Mouse (Mus musculus): ENCODE results near the gene Shank3. TPM values are rescaled to one million over a fixed set of nuclear protein-coding genes. Genes with fewer than 3 reads are reported as not detected.

Gene Shank3
- polyA plus RNA-seq, 1 experiment from 2014 or later: 6.5 TPM

- H3K27me3 ChIP-seq: no peaks in the 10 kb centered on the region
- WGBS: 91% methylated on average over 5 of the region's 5 CpGs
- ATAC-seq (ENCODE audit: low read depth): no peak
- H3K27ac ChIP-seq (replicated peaks): no peak overlapping the region
- no peak overlapping the region for H3K4me3 ChIP-seq
- H3K9ac ChIP-seq: no peak overlapping the region
- H3K36me3 ChIP-seq: peaks cover 57% of the 10 kb centered on the region
- no peaks in the 10 kb centered on the region for H3K9me3 ChIP-seq
- peaks cover 15% of the 10 kb centered on the region for H3K4me1 ChIP-seq (replicated peaks)
- no peak overlapping the region for H3K4me2 ChIP-seq
These were observed 85.7 kb downstream of the Shank3 start for GRCm38 (mm10) chr15:89585101-89585500.

- Histone ChIP-seq H3K9ac (no peak overlapping the region), H3K4me1 (replicated peaks) (peaks cover 21% of the 10 kb centered on the region), H3K4me3 (no peak overlapping the region), H3K27ac (replicated peaks) (no peak overlapping the region), H3K27me3 (no peaks in the 10 kb centered on the region), H3K36me3 (peaks cover 57% of the 10 kb centered on the region), H3K4me2 (no peak overlapping the region), H3K9me3 (no peaks in the 10 kb centered on the region)
- WGBS: 91% methylated on average over 11 of the region's 11 CpGs
- ATAC-seq (ENCODE audit: low read depth): no peak
These were observed 86.2 kb downstream of the Shank3 start for GRCm38 (mm10) chr15:89585631-89586030.

- no peak overlapping the region for H3K4me3 ChIP-seq
- 81% methylated on average over 5 of the region's 5 CpGs for WGBS
- ATAC-seq (ENCODE audit: low read depth): no peak
These were observed 89.7 kb downstream of the Shank3 start for GRCm38 (mm10) chr15:89589146-89589545.

GRCm38 (mm10) chr15:89591317-89591716 lies 91.9 kb downstream of the Shank3 start:
- Histone ChIP-seq H3K27me3 (no peaks in the 10 kb centered on the region), H3K4me1 (replicated peaks) (peaks cover 32% of the 10 kb centered on the region), H3K36me3 (peaks cover 22% of the 10 kb centered on the region), H3K4me3 (peak overlapping the region; percentile 65), H3K4me2 (peak overlapping the region; percentile 65), H3K9me3 (no peaks in the 10 kb centered on the region), H3K27ac (replicated peaks) (peak overlapping the region; percentile 85), H3K9ac (peak overlapping the region; percentile 85)
- 2% methylated on average over 30 of the region's 30 CpGs for WGBS
- ATAC-seq (ENCODE audit: low read depth): peak; percentile 52; the same call in 1 of the 2 replicates

More at GRCm38 (mm10) chr15:89589146-89589545, 89.7 kb downstream of the Shank3 start:
- H3K9me3 ChIP-seq: no peaks in the 10 kb centered on the region
- peaks cover 34% of the 10 kb centered on the region for H3K36me3 ChIP-seq
- no peak overlapping the region for H3K9ac ChIP-seq
- no peak overlapping the region for H3K27ac ChIP-seq (replicated peaks)
- no peaks in the 10 kb centered on the region for H3K27me3 ChIP-seq
- peaks cover 32% of the 10 kb centered on the region for H3K4me1 ChIP-seq (replicated peaks)
- no peak overlapping the region for H3K4me2 ChIP-seq

- under 1% methylated on average over 35 of the region's 35 CpGs for WGBS
These were observed 92.5 kb downstream of the Shank3 start, which contains the start of gene Rabl2 for GRCm38 (mm10) chr15:89591723-89592455. Rabl2 (minus strand) TSS chr15:89591923.

GRCm38 (mm10) chr15:89592548-89592947 lies 93.1 kb downstream of the Shank3 start:
- ATAC-seq (ENCODE audit: low read depth): peak; percentile 42
- 55% methylated on average over 4 of the region's 4 CpGs for WGBS
- Histone ChIP-seq H3K4me3 (peak overlapping the region; percentile 65; the same call in 1 of the 2 replicates), H3K4me2 (peak overlapping the region; percentile 65), H3K36me3 (peaks cover 11% of the 10 kb centered on the region), H3K27ac (replicated peaks) (no peak overlapping the region), H3K9me3 (no peaks in the 10 kb centered on the region), H3K4me1 (replicated peaks) (peaks cover 32% of the 10 kb centered on the region), H3K9ac (no peak overlapping the region; the same call in 1 of the 2 replicates), H3K27me3 (no peaks in the 10 kb centered on the region)

More at GRCm38 (mm10) chr15:89591723-89592455, 92.5 kb downstream of the Shank3 start, which contains the start of gene Rabl2:
- Histone ChIP-seq H3K36me3 (peaks cover 17% of the 10 kb centered on the region), H3K27ac (replicated peaks) (peak within 1 kb of the TSS; percentile 85), H3K4me3 (peak within 1 kb of the TSS; percentile 65), H3K27me3 (no peaks in the 10 kb centered on the region), H3K4me2 (peak within 1 kb of the TSS; percentile 65), H3K4me1 (replicated peaks) (peaks cover 32% of the 10 kb centered on the region), H3K9me3 (no peaks in the 10 kb centered on the region), H3K9ac (peak within 1 kb of the TSS; percentile 85)
- ATAC-seq (ENCODE audit: low read depth): peak; percentile 96

GRCm38 (mm10) chr15:89605822-89606570 lies 106.6 kb downstream of the Shank3 start:
- Histone ChIP-seq H3K4me3 (no peak overlapping the region), H3K9ac (no peak overlapping the region), H3K27ac (replicated peaks) (no peak overlapping the region), H3K4me2 (no peak overlapping the region), H3K36me3 (no peaks in the 10 kb centered on the region), H3K9me3 (no peaks in the 10 kb centered on the region), H3K4me1 (replicated peaks) (no peaks in the 10 kb centered on the region), H3K27me3 (no peaks in the 10 kb centered on the region)
- WGBS: 73% methylated on average over 12 of the region's 12 CpGs
- no peak for ATAC-seq (ENCODE audit: low read depth)

- Histone ChIP-seq H3K27ac (replicated peaks) (no peak overlapping the region), H3K27me3 (no peaks in the 10 kb centered on the region), H3K9ac (no peak overlapping the region), H3K4me1 (replicated peaks) (no peaks in the 10 kb centered on the region), H3K9me3 (no peaks in the 10 kb centered on the region), H3K4me2 (no peak overlapping the region), H3K36me3 (no peaks in the 10 kb centered on the region), H3K4me3 (no peak overlapping the region)
- ATAC-seq (ENCODE audit: low read depth): no peak
- WGBS: 88% methylated on average over 8 of the region's 8 CpGs
These were observed 108.1 kb downstream of the Shank3 start for GRCm38 (mm10) chr15:89607480-89607879.

GRCm38 (mm10) chr15:89607888-89608287 lies 108.5 kb downstream of the Shank3 start:
- ATAC-seq (ENCODE audit: low read depth): no peak
- H3K27ac ChIP-seq (replicated peaks): no peak overlapping the region
- no peaks in the 10 kb centered on the region for H3K36me3 ChIP-seq
- no peaks in the 10 kb centered on the region for H3K27me3 ChIP-seq
- H3K9ac ChIP-seq: no peak overlapping the region
- no peaks in the 10 kb centered on the region for H3K4me1 ChIP-seq (replicated peaks)
- no peak overlapping the region for H3K4me3 ChIP-seq
- H3K4me2 ChIP-seq: no peak overlapping the region
- 86% methylated on average over 9 of the region's 9 CpGs for whole genome bisulfite sequencing
- H3K9me3 ChIP-seq: no peaks in the 10 kb centered on the region

Other genes with a start within 250 kb of the Shank3 start
- gene Sbf1, start 184.3 kb upstream of the Shank3 start, polyA plus RNA-seq (2015; fragmentation: Nextera tagmentation; extraction: Ambion mirVana): 81.8 and 90.0 TPM in 2 replicates
- not detected in 2 replicates for gene Adm2, start 176.9 kb upstream of the Shank3 start, polyA plus RNA-seq (2015; fragmentation: Nextera tagmentation; extraction: Ambion mirVana)
- not detected in 2 replicates for gene Miox, start 165.2 kb upstream of the Shank3 start, polyA plus RNA-seq (2015; fragmentation: Nextera tagmentation; extraction: Ambion mirVana)
- gene Lmf2, start 144.0 kb upstream of the Shank3 start, polyA plus RNA-seq (2015; fragmentation: Nextera tagmentation; extraction: Ambion mirVana): 34.1 and 35.1 TPM in 2 replicates
- 101 and 117 TPM in 2 replicates for gene Ncaph2, start 143.9 kb upstream of the Shank3 start, polyA plus RNA-seq (2015; fragmentation: Nextera tagmentation; extraction: Ambion mirVana)
- 10.9 and 11.3 TPM in 2 replicates for gene Sco2, start 125.8 kb upstream of the Shank3 start, polyA plus RNA-seq (2015; fragmentation: Nextera tagmentation; extraction: Ambion mirVana)
- gene Tymp, start 122.6 kb upstream of the Shank3 start, polyA plus RNA-seq (2015; fragmentation: Nextera tagmentation; extraction: Ambion mirVana): 2.0 and 2.2 TPM in 2 replicates
- gene Odf3b, start 120.3 kb upstream of the Shank3 start, polyA plus RNA-seq (2015; fragmentation: Nextera tagmentation; extraction: Ambion mirVana): 0.27 and 1.9 TPM in 2 replicates
- gene Klhdc7b, start 114.7 kb upstream of the Shank3 start, polyA plus RNA-seq (2015; fragmentation: Nextera tagmentation; extraction: Ambion mirVana): not detected in 2 replicates
- gene Syce3, start 89.1 kb upstream of the Shank3 start, polyA plus RNA-seq (2015; fragmentation: Nextera tagmentation; extraction: Ambion mirVana): not detected in 2 replicates
- gene Cpt1b, start 73.8 kb upstream of the Shank3 start, polyA plus RNA-seq (2015; fragmentation: Nextera tagmentation; extraction: Ambion mirVana): 0.73 and 1.7 TPM in 2 replicates
- 6.1 and 7.3 TPM in 2 replicates for gene C730034F03Rik, start 70.0 kb upstream of the Shank3 start, polyA plus RNA-seq (2015; fragmentation: Nextera tagmentation; extraction: Ambion mirVana)
- gene Gm44502, start 69.9 kb upstream of the Shank3 start, polyA plus RNA-seq (2015; fragmentation: Nextera tagmentation; extraction: Ambion mirVana): 0.17 TPM in 1 of 2 replicates, not detected in the other
- gene Chkb, start 69.7 kb upstream of the Shank3 start, polyA plus RNA-seq (2015; fragmentation: Nextera tagmentation; extraction: Ambion mirVana): 81.4 and 82.2 TPM in 2 replicates
- 77.3 and 78.0 TPM in 2 replicates for gene Mapk8ip2, start 45.7 kb upstream of the Shank3 start, polyA plus RNA-seq (2015; fragmentation: Nextera tagmentation; extraction: Ambion mirVana)
- 18.4 and 19.1 TPM in 2 replicates for gene Arsa, start 22.2 kb upstream of the Shank3 start, polyA plus RNA-seq (2015; fragmentation: Nextera tagmentation; extraction: Ambion mirVana)
- 0.48 and 1.5 TPM in 2 replicates for gene Acr, start 68.7 kb downstream of the Shank3 start, polyA plus RNA-seq (2015; fragmentation: Nextera tagmentation; extraction: Ambion mirVana)
- 70.7 and 82.4 TPM in 2 replicates for gene Rabl2, start 92.3 kb downstream of the Shank3 start, polyA plus RNA-seq (2015; fragmentation: Nextera tagmentation; extraction: Ambion mirVana)